Mouse (Mus musculus) kidney, adult 2 months (tissue): Measurements from ENCODE around the gene Zfp599.

ENCODE experiments used
- CTCF ChIP-seq: fragments of 200-500 bp; conservative IDR thresholded peaks from 2 replicates; pipeline ENCODE4 v1.5.1; 2011; ENCODE audit warnings: low read depth, mild to moderate bottlenecking, control low read depth, low read length, moderate library complexity, mixed read lengths; ENCODE audit not compliant: insufficient read depth, insufficient read length
- POLR2A ChIP-seq: fragments of 200-500 bp; IDR thresholded peaks from one replicate; pipeline ENCODE4 v1.6.1; 2011; ENCODE audit warnings: low read depth, low read length, control low read depth

- TF ChIP-seq CTCF (no peak), POLR2A (no peak)
These were observed 43.0 kb downstream of the Zfp599 start for GRCm38 (mm10) chr9:22216705-22217104.
